Mouse (Mus musculus) kidney, embryonic 16.5 days (tissue): ENCODE results near the gene Rhbg. TPM values are rescaled to one million over a fixed set of nuclear protein-coding genes. Genes with fewer than 3 reads are reported as not detected.

Experiments
- ATAC-seq: fragments of 200-750 bp; cut with Nextera tagmentation; 2 replicates; pipeline ENCODE4 v1.8.0; 2017; ENCODE audit warnings: moderate TSS enrichment; ENCODE audit not compliant: low FRiP score, low TSS enrichment
- H3K27ac ChIP-seq: fragments of 300-500 bp; sonication (generic); 2 replicates; pipeline ENCODE4 v1.5.1; 2014; ENCODE audit warnings: low read length
- H3K27me3 ChIP-seq: fragments of 300-500 bp; sonication (generic); 2 replicates; pipeline ENCODE4 v1.6.1; 2014; ENCODE audit warnings: low read length, control low read depth, mixed read lengths; ENCODE audit not compliant: insufficient read depth
- H3K36me3 ChIP-seq: fragments of 300-500 bp; sonication (generic); 2 replicates; pipeline ENCODE4 v1.6.1; 2014; ENCODE audit warnings: low read length, control low read depth, mixed read lengths; ENCODE audit not compliant: insufficient read depth
- H3K4me1 ChIP-seq: fragments of 300-500 bp; sonication (generic); 2 replicates; pipeline ENCODE4 v1.6.1; 2014; ENCODE audit warnings: low read length, control low read depth, mixed read lengths; ENCODE audit not compliant: insufficient read depth
- H3K4me2 ChIP-seq: fragments of 300-500 bp; sonication (generic); replicated peaks from 2 replicates; pipeline ENCODE4 v1.6.1; 2014; ENCODE audit warnings: low read depth, low read length
- H3K4me3 ChIP-seq: fragments of 300-500 bp; sonication (generic); 2 replicates; pipeline ENCODE4 v1.5.1; 2014; ENCODE audit warnings: mild to moderate bottlenecking, low read length
- H3K9ac ChIP-seq: fragments of 300-500 bp; sonication (generic); replicated peaks from 2 replicates; pipeline ENCODE4 v1.6.1; 2014; ENCODE audit warnings: low read length
- H3K9me3 ChIP-seq: fragments of 300-500 bp; sonication (generic); 2 replicates; pipeline ENCODE4 v1.6.1; 2016; ENCODE audit warnings: low read length, control low read depth
- WGBS: fragments of 180-500 bp; shearing (Covaris S2); extraction: QIAGEN DNeasy Blood & Tissue Kit; methylation state at CpG from one replicate; pipeline ENCODE4 v1.1.7; 2014; 5-methylcytosine and 5-hydroxymethylcytosine counted together
- polyA plus RNA-seq: library from polyadenylated mRNA; unstranded; fragments of >200 nt; fragmentation: Nextera tagmentation; extraction: Ambion mirVana; gene quantifications from 2 replicates; pipeline ENCODE4 v1.2.1, GENCODE M21; 2015

The Rhbg gene
- polyA plus RNA-seq, 1 experiment from 2014 or later = 13.5 TPM

DNA sequence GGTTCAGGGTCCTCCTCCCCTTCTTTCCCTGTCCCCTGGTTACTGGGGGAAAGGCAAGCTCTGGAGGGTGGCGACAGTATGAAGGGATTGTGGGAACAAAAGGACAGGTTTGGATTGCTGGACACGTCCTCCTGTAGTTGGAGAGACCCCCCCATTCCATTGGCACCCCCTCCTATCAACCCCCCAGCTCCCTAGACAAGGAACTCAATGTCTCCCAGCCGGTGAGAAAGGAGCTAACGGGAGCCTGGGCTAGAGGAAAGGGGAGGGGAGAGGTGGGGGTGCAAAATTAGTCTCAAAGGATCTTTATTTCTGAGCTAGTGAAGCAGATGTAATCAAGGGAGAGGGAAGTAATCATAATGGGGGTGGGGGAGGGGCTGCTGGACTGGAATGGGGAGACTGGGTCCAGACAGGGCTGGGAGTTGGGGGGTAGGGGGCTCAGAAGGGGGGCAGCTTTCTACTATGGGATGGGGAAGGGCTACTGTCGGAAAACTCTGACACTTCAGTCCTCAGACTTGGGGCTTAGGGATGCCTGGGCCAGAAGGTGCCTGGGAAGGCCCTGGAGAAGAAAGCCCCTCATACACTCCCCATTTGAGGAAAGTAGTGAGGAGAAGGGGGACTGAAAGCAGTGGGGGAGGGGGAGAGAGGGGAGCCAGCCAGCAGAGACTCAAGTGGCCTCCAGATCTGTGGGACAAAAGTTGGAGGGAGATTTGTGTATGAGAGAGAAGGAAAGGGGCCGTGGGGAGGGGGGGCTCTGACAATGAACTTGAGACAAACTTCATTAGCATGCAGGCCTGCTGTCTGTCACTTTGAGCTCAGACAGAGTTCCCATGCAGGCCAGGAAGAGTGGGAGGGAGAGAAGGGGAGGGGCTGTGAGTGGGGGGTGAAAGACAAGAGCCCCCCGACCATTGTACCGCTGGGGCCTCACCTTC, 48.7 kb downstream of the Rhbg start:
- Histone ChIP-seq H3K27ac (no peak overlapping the region), H3K4me2 (no peak overlapping the region), H3K27me3 (peaks cover 100% of the 10 kb centered on the region), H3K4me3 (no peak overlapping the region), H3K9me3 (no peaks in the 10 kb centered on the region), H3K9ac (no peak overlapping the region), H3K4me1 (peaks cover 3% of the 10 kb centered on the region; the same call in 1 of the 2 replicates), H3K36me3 (no peaks in the 10 kb centered on the region)
- 5% methylated on average over 8 of the region's 8 CpGs for WGBS
- ATAC-seq = no peak

DNA sequence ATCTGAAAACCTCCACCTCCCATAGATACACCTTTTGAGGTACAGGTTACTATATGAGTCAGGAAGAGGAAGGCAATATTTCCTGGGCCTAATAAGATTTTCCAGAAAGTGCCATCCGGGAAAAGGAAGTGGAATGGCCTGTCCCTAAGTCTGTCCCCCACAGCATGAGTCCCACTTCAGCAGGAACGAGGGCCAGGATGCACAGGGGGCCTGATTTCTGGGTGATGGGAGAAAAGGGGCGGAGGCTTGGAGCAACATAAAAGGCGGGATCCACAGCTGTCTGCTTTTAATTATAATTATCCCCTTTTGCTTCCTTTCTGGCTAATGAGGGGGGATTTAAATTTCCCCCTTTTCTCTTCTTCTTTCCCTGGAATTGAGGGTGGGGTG, 49.3 kb downstream of the Rhbg start:
- WGBS = 0% methylated on average over 4 of the region's 4 CpGs
- no peaks in the 10 kb centered on the region for H3K36me3 ChIP-seq
- peaks cover 10% of the 10 kb centered on the region; the same call in 1 of the 2 replicates for H3K4me1 ChIP-seq
- peaks cover 100% of the 10 kb centered on the region for H3K27me3 ChIP-seq
- H3K9ac ChIP-seq = no peak overlapping the region
- no peaks in the 10 kb centered on the region for H3K9me3 ChIP-seq
- no peak overlapping the region for H3K4me2 ChIP-seq
- H3K27ac ChIP-seq = no peak overlapping the region
- H3K4me3 ChIP-seq = no peak overlapping the region
- no peak for ATAC-seq

DNA sequence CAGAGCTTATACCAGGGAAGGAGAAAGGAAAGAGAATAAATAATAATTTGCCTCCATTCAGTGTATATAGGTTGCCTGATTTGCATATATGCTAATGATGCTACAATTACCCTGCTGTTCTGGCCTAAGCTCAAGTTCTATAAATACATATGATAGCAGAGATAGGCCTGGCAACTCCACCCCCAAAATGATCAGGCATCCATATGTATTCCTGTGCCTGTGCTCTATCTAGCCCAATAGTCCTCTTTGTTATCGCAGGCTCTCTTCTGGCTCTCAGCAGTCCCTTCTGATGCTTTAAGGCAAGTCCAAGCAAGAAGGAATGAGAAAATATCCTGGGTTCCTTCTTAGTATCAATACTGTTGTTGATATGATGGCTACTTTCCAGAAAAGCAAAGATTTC, 49.8 kb downstream of the Rhbg start:
- H3K27me3 ChIP-seq = peaks cover 98% of the 10 kb centered on the region
- no peak overlapping the region for H3K4me2 ChIP-seq
- 14% methylated on average over 1 of the region's 1 CpGs for WGBS
- ATAC-seq = no peak
- peaks cover 10% of the 10 kb centered on the region; the same call in 1 of the 2 replicates for H3K4me1 ChIP-seq
- no peaks in the 10 kb centered on the region for H3K36me3 ChIP-seq
- no peak overlapping the region for H3K9ac ChIP-seq
- no peak overlapping the region for H3K27ac ChIP-seq
- H3K9me3 ChIP-seq = no peaks in the 10 kb centered on the region
- H3K4me3 ChIP-seq = no peak overlapping the region

- no peak overlapping the region for H3K27ac ChIP-seq
- peaks cover 10% of the 10 kb centered on the region; the same call in 1 of the 2 replicates for H3K4me1 ChIP-seq
- under 1% methylated on average over 7 of the region's 7 CpGs for WGBS
- no peaks in the 10 kb centered on the region for H3K9me3 ChIP-seq
- no peaks in the 10 kb centered on the region for H3K36me3 ChIP-seq
- ATAC-seq = no peak; the same call in 1 of the 2 replicates
- no peak overlapping the region for H3K4me2 ChIP-seq
- H3K4me3 ChIP-seq = no peak overlapping the region
- peaks cover 98% of the 10 kb centered on the region for H3K27me3 ChIP-seq
- no peak overlapping the region for H3K9ac ChIP-seq
Measured at GRCm38 (mm10) chr3:88203999-88204700, 50.4 kb downstream of the Rhbg start.

- peaks cover 98% of the 10 kb centered on the region for H3K27me3 ChIP-seq
- H3K36me3 ChIP-seq = no peaks in the 10 kb centered on the region
- peaks cover 10% of the 10 kb centered on the region; the same call in 1 of the 2 replicates for H3K4me1 ChIP-seq
- no peak overlapping the region for H3K9ac ChIP-seq
- no peak overlapping the region for H3K4me3 ChIP-seq
- no peak overlapping the region for H3K4me2 ChIP-seq
- no peaks in the 10 kb centered on the region for H3K9me3 ChIP-seq
- H3K27ac ChIP-seq = no peak overlapping the region
- ATAC-seq = no peak
- 9% methylated on average over 5 of the region's 5 CpGs for WGBS
Measured at GRCm38 (mm10) chr3:88203456-88203855, 51.1 kb downstream of the Rhbg start.

DNA sequence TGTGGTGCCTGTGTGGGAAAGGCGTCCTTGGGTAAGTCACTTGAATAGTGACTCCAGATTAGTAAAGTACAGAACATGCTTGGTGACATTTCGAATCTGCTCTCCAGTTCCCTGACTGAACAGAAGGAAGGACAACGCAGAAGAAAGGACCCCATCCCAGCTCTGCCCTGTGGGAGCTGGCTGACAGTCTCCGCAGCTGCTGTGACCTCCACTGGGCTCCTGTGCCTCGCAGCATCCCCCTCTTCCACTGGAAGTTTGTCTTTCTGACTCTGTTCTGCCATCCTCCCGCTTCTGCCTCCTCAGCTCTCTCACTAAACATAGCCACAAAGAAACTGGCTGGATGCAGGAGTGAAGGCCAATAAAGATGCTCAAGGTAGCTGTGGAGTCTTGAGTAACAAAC, 51.5 kb downstream of the Rhbg start:
- no peak overlapping the region for H3K4me3 ChIP-seq
- H3K4me2 ChIP-seq = no peak overlapping the region
- peaks cover 10% of the 10 kb centered on the region; the same call in 1 of the 2 replicates for H3K4me1 ChIP-seq
- no peak for ATAC-seq
- peaks cover 98% of the 10 kb centered on the region for H3K27me3 ChIP-seq
- H3K9me3 ChIP-seq = no peaks in the 10 kb centered on the region
- no peak overlapping the region for H3K27ac ChIP-seq
- WGBS = 4% methylated on average over 6 of the region's 6 CpGs
- no peaks in the 10 kb centered on the region for H3K36me3 ChIP-seq
- no peak overlapping the region for H3K9ac ChIP-seq

- H3K4me2 ChIP-seq = no peak overlapping the region
- WGBS = 13% methylated on average over 5 of the region's 5 CpGs
- no peak overlapping the region for H3K4me3 ChIP-seq
- H3K4me1 ChIP-seq = peaks cover 10% of the 10 kb centered on the region; the same call in 1 of the 2 replicates
- no peak overlapping the region for H3K27ac ChIP-seq
- no peak for ATAC-seq
- no peaks in the 10 kb centered on the region for H3K36me3 ChIP-seq
- no peak overlapping the region for H3K9ac ChIP-seq
- H3K9me3 ChIP-seq = no peaks in the 10 kb centered on the region
- peaks cover 98% of the 10 kb centered on the region for H3K27me3 ChIP-seq
Measured at GRCm38 (mm10) chr3:88201640-88202039, 52.9 kb downstream of the Rhbg start.

DNA sequence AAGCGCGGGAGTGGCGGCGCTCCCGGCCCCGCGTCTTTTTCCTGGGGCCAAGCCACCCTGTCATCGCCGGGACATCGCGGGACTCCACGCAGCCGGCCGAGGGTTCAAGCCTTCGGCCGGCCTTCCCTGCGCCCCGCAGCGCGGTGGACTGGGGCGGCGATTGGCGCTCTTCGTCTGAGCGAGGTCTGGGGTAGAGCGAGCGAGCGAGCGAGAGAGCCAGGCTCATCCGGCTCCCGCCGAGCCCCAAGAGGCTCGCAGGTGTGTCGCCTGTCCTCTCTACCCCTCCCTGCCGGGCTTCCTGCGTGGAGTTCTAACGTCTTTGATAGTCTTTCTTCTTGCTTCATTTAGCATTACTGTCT, 53.6 kb downstream of the Rhbg start:
- H3K4me2 ChIP-seq = peak overlapping the region; percentile 53
- H3K4me1 ChIP-seq = peaks cover 10% of the 10 kb centered on the region; the same call in 1 of the 2 replicates
- H3K27me3 ChIP-seq = peaks cover 98% of the 10 kb centered on the region
- no peak for ATAC-seq
- H3K9ac ChIP-seq = 0 out of 2 replicates have a peak overlapping the region, but pooled peaks have one; percentile 8
- under 1% methylated on average over 37 of the region's 37 CpGs for WGBS
- no peak overlapping the region for H3K27ac ChIP-seq
- no peaks in the 10 kb centered on the region for H3K9me3 ChIP-seq
- no peaks in the 10 kb centered on the region for H3K36me3 ChIP-seq
- H3K4me3 ChIP-seq = peak overlapping the region; percentile 37

GRCm38 (mm10) chr3:88200161-88200971, 54.1 kb downstream of the Rhbg start:
- peaks cover 98% of the 10 kb centered on the region for H3K27me3 ChIP-seq
- H3K27ac ChIP-seq = no peak overlapping the region
- peak overlapping the region; percentile 37 for H3K4me3 ChIP-seq
- peak overlapping the region; percentile 53 for H3K4me2 ChIP-seq
- no peak for ATAC-seq
- H3K9me3 ChIP-seq = no peaks in the 10 kb centered on the region
- H3K36me3 ChIP-seq = no peaks in the 10 kb centered on the region
- peaks cover 10% of the 10 kb centered on the region; the same call in 1 of the 2 replicates for H3K4me1 ChIP-seq
- 0 out of 2 replicates have a peak overlapping the region, but pooled peaks have one; percentile 8 for H3K9ac ChIP-seq
- under 1% methylated on average over 61 of the region's 61 CpGs for WGBS
